Mouse (Mus musculus): ENCODE results near the gene Fam20c. TPM values are rescaled to one million over a fixed set of nuclear protein-coding genes. Genes with fewer than 3 reads are reported as not detected.
A peak's percentile ranks its signal among the peaks of the same experiment; 100 is the strongest.

The Fam20c gene
- 10 to 100 TPM; 29.2 to 41.6 TPM for total RNA-seq (2021)
- long read RNA-seq, experiment 1, transcript Fam20c-201 (10 exons, 3,582 nt): major isoform, 151 of 162 reads
- long read RNA-seq, experiment 1, partial matches to known transcripts: 3 of 162 reads
- long read RNA-seq, experiment 1, other reads (novel, unspliced or antisense): 6 of 162 reads
- long read RNA-seq, experiment 2, transcript Fam20c-201 (10 exons, 3,582 nt): major isoform, 107 of 114 reads
- long read RNA-seq, experiment 2, partial matches to known transcripts: 3 of 114 reads
- long read RNA-seq, experiment 2, other reads (novel, unspliced or antisense): 2 of 114 reads

DNA sequence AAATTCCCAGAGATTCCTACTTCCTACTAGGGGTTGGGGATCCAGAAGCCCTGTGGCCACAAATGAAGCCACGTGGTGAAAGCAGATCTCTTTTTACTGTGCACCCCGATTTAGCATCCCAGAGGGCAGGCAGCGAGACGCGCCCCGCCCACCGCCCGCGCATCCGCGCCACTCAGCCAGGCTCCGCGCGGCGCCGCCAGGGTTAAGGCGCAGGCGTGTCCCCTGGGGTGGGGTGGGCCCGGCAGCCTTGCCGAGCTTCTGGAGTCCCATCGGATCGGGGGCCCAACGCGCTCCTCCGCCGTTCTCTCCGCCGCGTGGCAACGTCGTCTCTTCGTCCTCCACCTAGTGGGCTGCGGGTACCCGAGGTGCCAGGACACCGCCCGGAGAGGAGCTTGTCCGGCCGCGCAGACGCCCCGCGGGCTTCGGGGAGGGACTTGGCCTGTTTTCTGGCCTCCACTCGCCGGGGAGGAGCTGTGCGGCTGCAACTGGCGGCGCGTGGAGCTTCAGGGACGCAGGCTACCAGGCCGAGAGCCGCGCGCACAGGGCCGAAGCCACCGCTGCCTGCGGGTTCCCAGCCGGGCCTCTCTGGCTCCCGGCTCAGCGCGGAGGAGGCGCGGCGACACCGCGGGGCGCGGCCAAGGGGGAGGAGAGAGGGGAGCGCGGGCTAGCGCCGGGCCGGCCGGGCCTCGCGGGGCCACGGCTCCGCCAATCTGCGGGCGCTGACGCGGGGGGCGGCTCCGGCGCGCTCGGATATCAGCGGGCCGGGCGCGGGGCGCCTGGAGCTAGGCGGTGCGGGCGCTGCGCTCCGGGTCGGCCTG lies at the start of gene Fam20c:
TSS of gene Fam20c (plus strand) at position 212 of the 818 bp plus-strand sequence.
- DNase-seq: peak; percentile 89

- DNase-seq: no peak
Measured at GRCm38 (mm10) chr5:138707367-138707766, 46.9 kb upstream of the Fam20c start.

GRCm38 (mm10) chr5:138708591-138708990 lies 45.7 kb upstream of the Fam20c start:
- no peak for DNase-seq

DNA sequence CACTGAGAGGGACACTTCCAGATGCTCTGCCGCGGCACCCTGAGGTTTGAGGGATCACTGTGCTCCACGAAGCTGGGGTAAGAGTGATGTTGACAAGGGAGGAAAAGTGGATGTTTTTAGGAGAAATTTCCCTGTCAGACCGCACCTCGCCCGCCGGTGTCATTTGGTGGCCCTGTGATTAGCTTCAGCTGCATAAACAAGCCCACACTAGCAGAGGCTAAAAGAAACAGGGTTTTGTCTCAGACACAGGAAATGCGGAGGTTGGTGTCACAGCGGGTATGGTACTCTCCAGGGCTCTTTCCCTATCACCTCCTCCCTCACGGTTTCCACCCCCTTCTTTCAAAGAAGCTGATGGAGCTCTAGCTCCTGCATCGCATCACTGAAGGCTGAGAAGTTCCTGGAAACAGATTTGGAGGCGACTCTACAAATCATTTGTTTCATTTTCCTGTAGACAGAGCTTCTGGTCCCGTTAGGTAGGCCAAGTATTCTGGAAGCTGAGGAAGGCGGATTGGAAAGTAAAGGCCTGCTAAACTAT lies 38.7 kb upstream of the Fam20c start:
- no peak for DNase-seq

- DNase-seq: no peak
Measured at GRCm38 (mm10) chr5:138720329-138721190, 33.8 kb upstream of the Fam20c start.

DNA sequence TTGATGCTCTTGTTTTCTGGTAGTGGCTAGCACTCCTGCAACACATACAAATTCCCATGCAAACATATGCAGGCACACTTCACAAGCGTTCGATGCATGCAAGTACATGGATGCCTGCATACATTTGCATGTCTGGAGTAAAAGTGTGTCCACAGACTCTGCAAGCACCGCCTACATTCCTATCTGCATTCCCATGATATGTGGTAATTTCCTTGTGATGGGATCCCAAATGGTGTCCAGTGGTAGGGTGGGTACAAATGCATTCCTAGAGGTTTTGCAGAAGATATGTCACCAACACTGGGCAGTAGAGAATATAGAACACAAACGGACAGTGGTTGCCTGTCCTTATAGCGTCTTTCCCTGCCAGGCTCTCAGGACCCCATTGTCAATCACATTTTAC lies 29.9 kb upstream of the Fam20c start:
- DNase-seq: no peak

- DNase-seq: no peak
Measured at GRCm38 (mm10) chr5:138725151-138725550, 29.2 kb upstream of the Fam20c start.

DNA sequence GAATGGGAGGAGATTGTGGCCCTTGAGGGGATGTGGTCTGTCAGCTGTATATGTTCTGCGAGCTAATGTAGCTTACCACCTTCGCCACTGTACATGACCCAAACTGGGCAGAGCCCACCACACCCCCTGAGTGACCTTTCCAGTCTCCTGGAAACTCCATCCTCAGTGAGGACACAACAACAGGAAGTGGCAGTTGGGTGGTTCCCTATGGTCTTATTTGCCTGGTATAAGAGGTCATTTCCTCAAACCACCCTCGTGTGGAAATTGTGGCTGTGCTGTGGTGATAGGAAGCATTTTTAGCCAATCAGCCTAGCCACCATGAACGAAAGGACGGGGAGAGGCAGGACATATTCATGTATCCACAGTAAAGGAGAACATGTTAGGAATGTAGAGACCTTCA lies 23.5 kb upstream of the Fam20c start:
- no peak for DNase-seq

DNA sequence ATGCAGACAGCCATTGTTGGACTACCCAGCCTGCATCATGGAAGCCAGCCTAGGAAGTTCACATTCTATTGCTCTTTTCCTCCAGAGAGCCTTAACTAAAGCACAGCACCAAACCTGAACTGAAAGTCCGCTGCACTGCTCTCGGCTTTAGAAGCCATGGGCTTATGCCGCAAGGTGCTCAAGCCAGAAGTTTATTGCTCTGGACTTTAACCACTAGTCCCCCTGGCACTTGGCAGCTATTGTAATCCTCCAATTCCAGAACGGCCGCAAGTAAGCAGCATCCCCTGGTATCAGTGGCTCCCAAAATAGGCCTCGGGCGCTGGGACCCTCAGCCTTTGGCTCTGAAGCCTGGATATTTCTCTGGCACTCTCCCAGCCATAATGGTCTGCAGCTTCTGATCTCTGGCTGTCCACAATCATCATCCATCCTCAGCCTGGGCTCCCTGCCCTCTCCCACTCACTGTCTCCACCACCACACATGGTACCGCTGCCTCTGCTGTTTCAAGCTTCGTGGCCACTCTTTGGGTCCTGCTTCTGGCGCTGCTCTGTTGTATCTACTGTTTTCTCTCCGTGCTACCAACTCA lies 20.9 kb upstream of the Fam20c start:
- DNase-seq: no peak

- DNase-seq: no peak
Measured at GRCm38 (mm10) chr5:138734018-138734417, 20.3 kb upstream of the Fam20c start.

DNA sequence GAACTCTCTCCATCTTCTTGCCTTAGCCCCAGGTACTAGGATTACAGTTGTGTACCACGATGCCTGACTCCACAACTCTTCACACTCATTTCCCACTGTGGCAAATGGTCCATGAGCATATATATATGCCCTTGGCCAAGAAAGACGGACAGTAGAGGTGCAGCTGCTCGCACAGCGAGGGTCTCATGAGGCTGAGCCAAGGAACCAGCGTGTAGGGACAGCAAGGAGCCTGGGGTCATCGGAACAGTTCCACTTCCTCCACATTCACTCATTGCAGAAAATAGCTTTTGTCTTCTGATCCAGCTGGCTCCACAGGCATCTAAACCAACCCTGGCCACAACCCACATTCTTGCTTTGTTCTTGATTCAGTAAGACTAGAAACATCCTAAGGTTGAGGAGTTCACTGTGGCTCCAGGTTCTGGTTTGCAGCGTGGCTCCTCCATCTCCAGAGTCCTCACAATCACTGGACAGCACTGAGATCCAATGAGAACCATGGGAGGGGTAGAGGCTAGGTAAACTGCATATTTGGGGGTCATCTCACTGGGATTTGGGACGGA lies 19.0 kb upstream of the Fam20c start:
- DNase-seq: no peak

- no peak for DNase-seq
Measured at GRCm38 (mm10) chr5:138740150-138740549, 14.2 kb upstream of the Fam20c start.

GRCm38 (mm10) chr5:138741516-138741915 lies 12.8 kb upstream of the Fam20c start:
- no peak for DNase-seq

DNA sequence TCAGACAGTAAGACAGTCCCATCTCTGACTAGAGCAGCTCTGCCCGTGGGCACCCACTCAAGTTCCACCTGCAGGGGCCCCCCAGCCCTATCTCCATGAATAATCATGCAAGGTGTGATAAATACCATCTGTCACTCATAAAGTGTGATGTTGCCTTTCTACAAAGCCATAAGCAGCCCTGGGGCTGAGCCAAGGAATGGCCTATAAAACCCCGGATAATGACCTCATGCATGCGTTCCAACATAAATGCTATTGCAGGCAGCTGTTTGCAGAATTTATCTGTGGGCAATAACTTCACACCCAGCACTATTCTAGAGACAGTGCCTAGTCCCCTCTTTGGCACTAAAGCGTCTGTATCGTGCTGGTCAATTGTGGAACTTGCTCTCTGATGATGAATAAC lies 12.0 kb upstream of the Fam20c start:
- DNase-seq: no peak

DNA sequence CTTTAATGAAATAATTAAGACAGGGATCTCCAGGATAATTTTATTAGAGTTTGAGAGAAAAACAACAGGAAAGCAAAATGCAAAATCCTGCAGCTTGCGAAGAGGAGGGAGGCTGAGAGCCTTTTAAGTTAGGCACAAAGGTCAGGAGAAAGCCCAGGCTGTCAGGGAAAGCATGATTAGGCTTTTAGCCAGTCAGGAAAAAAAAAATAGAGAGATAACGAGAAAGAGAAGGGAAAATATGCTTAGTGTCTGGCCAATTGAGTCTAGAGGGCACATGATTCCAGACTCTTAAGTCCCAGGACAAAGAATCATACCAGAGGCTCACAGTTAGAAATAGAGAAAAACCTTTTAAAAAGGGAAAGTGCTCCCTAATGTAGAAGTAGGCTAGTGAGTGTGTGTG lies 10.7 kb upstream of the Fam20c start:
- no peak for DNase-seq

DNA sequence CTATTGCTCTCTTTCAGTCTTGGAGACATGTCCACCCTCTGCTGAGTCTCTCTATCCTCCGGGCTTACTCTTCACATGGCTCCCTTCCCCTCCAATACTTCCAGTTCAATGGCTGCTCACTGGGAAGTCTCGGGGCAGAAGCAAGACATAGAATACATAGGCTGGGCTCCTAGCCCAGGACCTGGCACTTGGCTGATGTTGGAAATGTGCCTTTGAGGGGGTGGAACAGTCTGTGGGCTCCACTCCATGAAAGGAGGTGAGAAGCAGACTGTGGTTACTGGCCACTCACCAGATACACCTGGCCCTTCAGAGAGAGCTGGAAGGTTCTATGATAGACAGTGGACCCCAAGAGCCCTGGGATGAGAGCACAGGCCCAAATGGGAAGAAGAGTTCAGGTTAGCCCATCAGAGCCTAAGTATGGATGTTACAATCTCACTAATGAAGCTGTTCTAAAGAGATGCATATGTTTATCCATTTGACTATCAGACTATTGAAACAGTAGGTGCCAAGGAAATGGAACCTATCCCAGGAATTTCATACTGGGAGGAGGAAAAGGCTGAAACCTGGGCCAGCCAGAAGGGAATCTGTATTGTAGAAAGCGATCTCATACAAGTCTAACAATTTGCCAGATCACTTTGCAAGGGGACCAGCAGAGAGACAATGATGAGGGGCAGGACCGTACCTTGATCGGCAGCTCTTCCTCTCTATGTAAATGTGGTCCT lies 8.8 kb upstream of the Fam20c start:
- DNase-seq: no peak

- DNase-seq: no peak
Measured at GRCm38 (mm10) chr5:138753269-138753668, 1.0 kb upstream of the Fam20c start.

GRCm38 (mm10) chr5:138753946-138754302 lies 390 bp upstream of the Fam20c start:
- DNase-seq: peak; percentile 38

DNA sequence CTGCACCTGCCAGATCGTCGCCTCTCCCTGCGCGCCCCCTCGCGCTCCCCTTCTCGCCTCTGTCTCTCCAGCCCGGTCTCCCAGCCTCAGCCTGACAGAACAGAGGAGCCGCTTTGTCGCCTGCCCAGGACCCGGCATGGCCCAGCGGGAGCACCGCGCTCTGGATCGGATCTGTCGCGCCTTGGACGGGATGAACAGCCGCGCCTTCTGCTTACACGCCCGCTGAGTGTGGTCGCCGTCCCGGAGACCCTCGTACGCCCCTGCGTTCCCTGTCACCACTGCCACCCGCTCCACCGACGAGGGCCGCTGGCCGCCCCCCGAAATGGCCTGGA lies 773 bp downstream of the Fam20c start:
- DNase-seq: no peak

- peak; percentile 52 for DNase-seq
Measured at GRCm38 (mm10) chr5:138755453-138756301, 1.4 kb downstream of the Fam20c start.

Measured in gastrocnemius, postnatal 10 days (tissue).